Mouse (Mus musculus) CD4-positive, CD25-positive, alpha-beta regulatory T cell, adult 4 months (primary cell): Measurements from ENCODE around the gene Itgb3bp. TPM values are rescaled to one million over a fixed set of nuclear protein-coding genes. Genes with fewer than 3 reads are reported as not detected.

Experiments
- ATAC-seq: one replicate; pipeline ENCODE4 v1.8.0; 2017
- polyA plus RNA-seq, 2 experiments: library from polyadenylated mRNA; unstranded; fragments of 100-300 nt; shearing (Covaris generic); gene quantifications; one replicate each; pipeline ENCODE4 v1.2.1; 2017

The Itgb3bp gene
- polyA plus RNA-seq, 2 experiments from 2014 or later: 24.6 to 34.0 TPM

DNA sequence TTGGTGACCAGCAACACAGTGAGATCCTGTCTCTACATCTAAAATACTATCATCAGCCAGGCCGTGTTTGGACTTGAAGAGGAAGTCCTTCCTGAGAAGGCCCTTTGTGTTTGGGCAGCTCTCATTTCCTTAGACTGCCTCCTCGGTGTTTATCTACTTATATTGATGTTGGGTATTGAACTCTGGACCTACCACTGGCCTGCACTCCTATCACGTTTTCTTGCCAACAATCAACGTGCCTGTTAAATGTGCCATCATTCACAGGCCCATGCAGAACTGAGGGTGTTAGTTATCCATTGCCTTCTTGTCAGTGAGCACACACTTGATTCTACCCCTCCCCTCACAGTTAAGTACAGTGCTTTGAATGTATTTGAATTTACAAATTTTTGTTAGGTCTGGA lies 211.7 kb downstream of the Itgb3bp start:
- no peak for ATAC-seq

DNA sequence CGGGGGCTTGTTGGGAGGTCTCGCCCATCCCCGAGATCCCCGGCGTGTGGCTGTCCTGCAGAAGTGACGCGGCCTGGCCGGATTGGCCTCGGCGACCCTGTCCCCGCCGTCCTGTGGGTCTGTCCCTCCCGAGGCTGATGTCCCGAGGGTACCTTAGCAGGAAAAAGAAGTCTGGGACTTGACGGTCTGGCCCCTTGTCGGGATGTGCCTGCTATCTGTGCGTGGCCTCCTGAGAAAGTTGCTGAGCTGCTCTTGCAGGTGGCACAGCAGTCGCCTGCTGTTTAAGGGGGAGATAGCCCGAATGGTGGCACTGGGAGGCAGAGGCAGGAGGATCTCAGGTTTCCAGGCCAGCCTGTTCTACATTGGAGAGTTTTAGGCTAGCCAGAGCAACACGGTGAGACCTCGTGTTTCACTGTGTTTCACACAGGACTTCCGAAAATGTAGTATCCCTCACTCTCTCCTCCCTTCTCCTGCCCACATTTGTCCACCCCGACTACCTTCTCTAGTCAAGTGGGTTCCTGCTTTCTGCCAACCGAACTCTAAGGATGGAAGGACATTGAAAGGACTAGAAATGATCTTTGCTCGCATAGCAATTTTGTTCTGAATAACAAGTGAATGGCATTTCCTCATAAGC lies 213.7 kb downstream of the Itgb3bp start:
- ATAC-seq: peak; percentile 35

Other genes starting within 250 kb of the Itgb3bp start
- gene Alg6, start 214.1 kb downstream of the Itgb3bp start, polyA plus RNA-seq: 10 to 100 TPM in 1 of 2 experiments, 1 to 10 TPM in 1; 8.5 to 10.7 TPM
- 1 to 10 TPM; 3.6 to 6.9 TPM for gene Efcab7, start 100.6 kb downstream of the Itgb3bp start, polyA plus RNA-seq
- gene Pgm1, start 399 bp downstream of the Itgb3bp start, polyA plus RNA-seq: 10 to 100 TPM; 34.0 to 59.5 TPM
- gene Ror1, start 166.0 kb upstream of the Itgb3bp start, polyA plus RNA-seq: not detected